Mouse (Mus musculus): ENCODE measurements around the gene Mphosph9. TPM values are rescaled to one million over a fixed set of nuclear protein-coding genes. Genes with fewer than 3 reads are reported as not detected.
"Not testable (repeated sequence)": the region's sequence is repeated elsewhere in the genome, so short reads cannot be mapped to it uniquely, and the experiment has no call there.

The Mphosph9 gene
- polyA plus RNA-seq, 1 experiment from 2014 or later, result 13.1 TPM

DNA sequence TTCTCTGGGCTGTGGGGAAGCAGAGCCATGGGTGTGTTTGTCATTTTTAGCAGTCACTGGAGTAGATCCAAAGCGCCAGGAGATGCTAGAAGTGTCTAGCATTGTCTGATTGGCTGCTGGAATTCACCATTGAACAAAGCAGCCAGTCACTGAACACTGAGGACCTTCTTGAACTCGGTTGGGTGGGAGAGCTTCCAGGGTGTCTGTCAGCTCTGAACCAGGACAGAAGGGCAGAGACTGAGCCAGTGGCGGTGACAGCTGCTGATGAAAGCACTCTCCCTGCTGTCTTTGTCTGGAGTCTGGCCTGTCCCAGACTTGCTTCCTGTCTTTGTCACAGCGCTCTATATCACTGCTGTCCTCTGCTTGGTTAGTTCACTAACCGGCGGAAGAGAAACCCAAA lies 6.6 kb upstream of the Mphosph9 start:
- H3K9me3 ChIP-seq (ENCODE audit: control insufficient read depth, low read length), result no peaks in the 10 kb centered on the region
- ATAC-seq (replicated peaks; ENCODE audit: low FRiP score) (0 out of 2 replicates have a peak, but pooled peaks have one; percentile 18), DNase-seq (ENCODE audit: low spot score) (no peak)
- H3K27me3 ChIP-seq (replicated peaks; ENCODE audit: control insufficient read depth, insufficient read depth, low read length), result no peaks in the 10 kb centered on the region
- no peaks in the 10 kb centered on the region for H3K4me1 ChIP-seq (replicated peaks; ENCODE audit: control insufficient read depth, insufficient read depth, low read length)
- H3K4me3 ChIP-seq (ENCODE audit: low read depth, low read length), result no peak overlapping the region
- no peaks in the 10 kb centered on the region for H3K36me3 ChIP-seq (ENCODE audit: control insufficient read depth, insufficient read depth, low read length)
- no peak overlapping the region for H3K27ac ChIP-seq (ENCODE audit: low read depth, low read length)
- H3K9ac ChIP-seq (ENCODE audit: low read depth, low read length), result no peak overlapping the region
- H3K4me2 ChIP-seq, result no peak overlapping the region
- WGBS, result 63% methylated on average over 6 of the region's 6 CpGs

DNA sequence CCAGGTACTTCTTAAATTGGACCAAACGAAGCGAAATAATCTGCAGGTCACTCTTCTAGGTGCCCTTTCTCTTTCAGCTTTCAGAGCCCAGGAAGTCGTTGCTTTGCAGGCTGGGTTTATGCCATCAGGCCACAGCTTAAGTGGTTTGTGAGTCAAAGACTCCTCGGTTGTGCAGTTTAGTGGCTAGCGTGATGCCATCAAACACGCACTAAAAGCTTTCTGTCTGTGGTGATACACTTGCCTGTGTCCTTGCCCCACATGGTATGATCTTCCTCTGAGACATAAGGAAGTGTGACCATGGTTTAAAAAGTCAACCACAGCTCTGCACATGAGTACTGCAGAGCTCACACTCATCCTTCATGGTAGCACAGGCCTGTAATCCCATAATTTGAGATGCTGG lies 2.3 kb upstream of the Mphosph9 start:
- H3K27me3 ChIP-seq (replicated peaks; ENCODE audit: control insufficient read depth, insufficient read depth, low read length), result no peaks in the 10 kb centered on the region
- no peak overlapping the region for H3K4me3 ChIP-seq (ENCODE audit: low read depth, low read length)
- ATAC-seq (replicated peaks; ENCODE audit: low FRiP score), result no peak
- no peaks in the 10 kb centered on the region for H3K36me3 ChIP-seq (ENCODE audit: control insufficient read depth, insufficient read depth, low read length)
- no peak overlapping the region for H3K27ac ChIP-seq (ENCODE audit: low read depth, low read length)
- 85% methylated on average over 6 of the region's 6 CpGs for WGBS
- no peak overlapping the region for H3K9ac ChIP-seq (ENCODE audit: low read depth, low read length)
- no peak overlapping the region for H3K4me2 ChIP-seq
- peaks cover 15% of the 10 kb centered on the region for H3K4me1 ChIP-seq (replicated peaks; ENCODE audit: control insufficient read depth, insufficient read depth, low read length)
- DNase-seq (ENCODE audit: low spot score), result no peak
- H3K9me3 ChIP-seq (ENCODE audit: control insufficient read depth, low read length), result no peaks in the 10 kb centered on the region

DNA sequence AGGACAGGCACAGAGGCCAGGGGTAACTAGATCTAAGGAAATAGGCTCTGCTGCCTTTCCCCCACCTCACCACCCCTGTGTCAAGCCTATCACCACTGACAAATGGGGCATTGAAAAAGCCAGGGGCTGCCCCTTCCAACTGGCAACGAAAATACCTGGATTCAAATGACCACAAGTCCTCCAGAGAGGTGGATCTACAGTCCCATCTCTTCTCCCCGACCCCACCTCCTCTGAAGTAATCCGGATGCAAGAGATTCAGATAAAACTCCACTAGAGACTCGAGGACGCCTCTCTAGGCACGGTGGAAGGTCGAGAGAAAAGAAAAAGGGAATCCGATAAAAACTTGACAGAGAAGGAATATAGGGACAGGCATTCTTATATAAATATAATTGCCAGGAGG lies 943 bp downstream of the Mphosph9 start:
- Histone ChIP-seq H3K9ac (ENCODE audit: low read depth, low read length) (peak overlapping the region; percentile 79), H3K4me2 (peak overlapping the region; percentile 96), H3K27ac (ENCODE audit: low read depth, low read length) (peak overlapping the region; percentile 84; the same call in 1 of the 2 replicates), H3K27me3 (replicated peaks; ENCODE audit: control insufficient read depth, insufficient read depth, low read length) (no peaks in the 10 kb centered on the region), H3K4me3 (ENCODE audit: low read depth, low read length) (peak overlapping the region; percentile 64), H3K36me3 (ENCODE audit: control insufficient read depth, insufficient read depth, low read length) (peaks cover under 1% of the 10 kb centered on the region; the same call in 1 of the 2 replicates), H3K4me1 (replicated peaks; ENCODE audit: control insufficient read depth, insufficient read depth, low read length) (peaks cover 15% of the 10 kb centered on the region), H3K9me3 (ENCODE audit: control insufficient read depth, low read length) (no peaks in the 10 kb centered on the region)
- ATAC-seq (replicated peaks; ENCODE audit: low FRiP score), result no peak
- DNase-seq (ENCODE audit: low spot score), result no peak
- WGBS, result 1% methylated on average over 8 of the region's 8 CpGs

DNA sequence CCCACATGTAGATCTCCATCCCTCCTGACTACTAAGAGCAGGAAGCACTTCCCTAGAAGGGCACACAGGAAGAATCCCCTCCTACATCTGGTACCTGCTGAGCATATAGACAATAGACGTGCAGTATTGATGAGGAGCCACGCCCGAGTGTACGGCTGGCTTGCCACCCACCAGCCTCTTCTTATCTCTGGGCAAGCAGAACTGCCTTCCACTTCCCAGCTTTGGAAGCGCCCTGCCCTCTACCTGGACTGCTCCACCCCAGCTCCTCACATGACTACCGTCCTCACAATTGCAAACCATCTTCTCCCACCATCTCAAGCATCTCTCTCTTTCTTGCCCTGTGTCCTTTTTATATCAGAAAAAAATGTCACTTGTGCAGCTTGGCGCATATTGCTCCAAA lies 10.1 kb downstream of the Mphosph9 start:
- no peak overlapping the region for H3K27ac ChIP-seq (ENCODE audit: low read depth, low read length)
- WGBS, result 66% methylated on average over 7 of the region's 7 CpGs
- DNase-seq (ENCODE audit: low spot score) (no peak), ATAC-seq (replicated peaks; ENCODE audit: low FRiP score) (no peak)
- no peak overlapping the region for H3K4me2 ChIP-seq
- no peaks in the 10 kb centered on the region for H3K9me3 ChIP-seq (ENCODE audit: control insufficient read depth, low read length)
- peaks cover 6% of the 10 kb centered on the region; the same call in 1 of the 2 replicates for H3K4me1 ChIP-seq (replicated peaks; ENCODE audit: control insufficient read depth, insufficient read depth, low read length)
- H3K36me3 ChIP-seq (ENCODE audit: control insufficient read depth, insufficient read depth, low read length), result peaks cover 44% of the 10 kb centered on the region
- no peak overlapping the region for H3K4me3 ChIP-seq (ENCODE audit: low read depth, low read length)
- H3K27me3 ChIP-seq (replicated peaks; ENCODE audit: control insufficient read depth, insufficient read depth, low read length), result no peaks in the 10 kb centered on the region
- no peak overlapping the region for H3K9ac ChIP-seq (ENCODE audit: low read depth, low read length)

DNA sequence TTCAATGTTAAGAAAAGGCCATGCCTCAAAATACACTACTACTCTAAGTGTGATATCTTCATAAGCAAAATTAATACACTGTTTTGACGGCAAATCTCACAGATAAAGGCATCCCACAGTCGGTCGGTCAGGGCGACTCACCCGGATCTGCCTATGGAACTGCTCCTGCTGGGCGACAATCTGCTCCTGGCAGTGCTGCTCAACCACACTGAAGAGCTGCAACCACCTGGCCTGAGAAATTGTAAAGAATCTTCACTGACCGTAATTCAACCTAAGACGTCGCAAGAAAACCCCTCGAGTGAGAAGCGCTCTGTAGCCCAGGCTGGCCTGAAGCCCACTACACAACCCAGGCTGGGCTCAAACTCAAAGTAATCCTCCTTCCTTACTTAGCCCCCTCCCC lies 11.8 kb downstream of the Mphosph9 start:
- Histone ChIP-seq H3K27me3 (replicated peaks; ENCODE audit: control insufficient read depth, insufficient read depth, low read length) (no peaks in the 10 kb centered on the region), H3K9ac (ENCODE audit: low read depth, low read length) (no peak overlapping the region), H3K4me2 (no peak overlapping the region), H3K27ac (ENCODE audit: low read depth, low read length) (no peak overlapping the region), H3K4me1 (replicated peaks; ENCODE audit: control insufficient read depth, insufficient read depth, low read length) (peaks cover 6% of the 10 kb centered on the region; the same call in 1 of the 2 replicates), H3K36me3 (ENCODE audit: control insufficient read depth, insufficient read depth, low read length) (peaks cover 46% of the 10 kb centered on the region), H3K4me3 (ENCODE audit: low read depth, low read length) (no peak overlapping the region), H3K9me3 (ENCODE audit: control insufficient read depth, low read length) (peaks cover 4% of the 10 kb centered on the region; the same call in 1 of the 2 replicates)
- DNase-seq (ENCODE audit: low spot score), result no peak
- ATAC-seq (replicated peaks; ENCODE audit: low FRiP score), result no peak
- WGBS, result 91% methylated on average over 11 of the region's 11 CpGs

DNA sequence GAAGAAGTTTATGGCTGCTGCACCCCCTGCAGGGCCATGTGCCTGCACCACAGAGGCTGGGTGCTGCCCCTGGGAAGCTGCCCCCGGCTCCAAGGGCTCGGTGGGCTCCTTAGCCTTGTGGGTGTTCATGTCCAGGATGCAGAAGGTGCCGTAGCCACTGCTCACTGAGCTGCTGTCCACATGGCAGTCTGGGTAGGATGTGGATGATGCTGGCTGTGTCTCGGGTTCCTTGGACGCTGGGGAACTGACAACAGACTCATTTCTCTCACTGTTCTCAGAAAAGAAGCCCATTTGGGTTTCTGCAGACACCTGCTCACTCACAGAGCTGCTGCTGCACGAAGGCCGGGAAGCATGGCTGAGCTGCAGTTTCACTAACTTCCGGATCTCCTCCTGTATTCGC lies 12.3 kb downstream of the Mphosph9 start:
- H3K4me3 ChIP-seq (ENCODE audit: low read depth, low read length), result no peak overlapping the region
- ATAC-seq (replicated peaks; ENCODE audit: low FRiP score) (no peak), DNase-seq (ENCODE audit: low spot score) (no peak)
- 90% methylated on average over 9 of the region's 9 CpGs for WGBS
- H3K27ac ChIP-seq (ENCODE audit: low read depth, low read length), result no peak overlapping the region
- H3K4me1 ChIP-seq (replicated peaks; ENCODE audit: control insufficient read depth, insufficient read depth, low read length), result peaks cover 6% of the 10 kb centered on the region; the same call in 1 of the 2 replicates
- no peak overlapping the region for H3K9ac ChIP-seq (ENCODE audit: low read depth, low read length)
- no peaks in the 10 kb centered on the region for H3K27me3 ChIP-seq (replicated peaks; ENCODE audit: control insufficient read depth, insufficient read depth, low read length)
- H3K9me3 ChIP-seq (ENCODE audit: control insufficient read depth, low read length), result peaks cover 4% of the 10 kb centered on the region; the same call in 1 of the 2 replicates
- H3K4me2 ChIP-seq, result no peak overlapping the region
- H3K36me3 ChIP-seq (ENCODE audit: control insufficient read depth, insufficient read depth, low read length), result peaks cover 42% of the 10 kb centered on the region

DNA sequence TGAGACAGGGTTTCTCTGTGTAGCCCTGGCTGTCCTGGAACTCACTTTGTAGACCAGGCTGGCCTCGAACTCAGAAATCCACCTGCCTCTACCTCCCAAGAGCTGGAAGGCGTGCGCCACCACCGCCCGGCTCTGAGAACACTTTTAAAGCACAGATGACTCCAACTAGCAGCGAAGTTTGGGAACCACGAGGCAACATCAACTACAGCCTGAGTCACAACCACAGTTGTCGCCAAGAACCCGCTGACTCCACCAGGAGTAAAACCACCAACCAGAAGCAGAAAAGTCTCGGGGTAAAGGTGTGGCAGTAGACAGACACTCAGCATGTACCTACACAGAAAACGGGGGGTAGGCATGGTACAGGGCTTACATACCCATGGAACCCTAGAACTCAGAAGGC lies 17.7 kb downstream of the Mphosph9 start:
- no peak overlapping the region for H3K9ac ChIP-seq (ENCODE audit: low read depth, low read length)
- no peak for ATAC-seq (replicated peaks; ENCODE audit: low FRiP score)

DNA sequence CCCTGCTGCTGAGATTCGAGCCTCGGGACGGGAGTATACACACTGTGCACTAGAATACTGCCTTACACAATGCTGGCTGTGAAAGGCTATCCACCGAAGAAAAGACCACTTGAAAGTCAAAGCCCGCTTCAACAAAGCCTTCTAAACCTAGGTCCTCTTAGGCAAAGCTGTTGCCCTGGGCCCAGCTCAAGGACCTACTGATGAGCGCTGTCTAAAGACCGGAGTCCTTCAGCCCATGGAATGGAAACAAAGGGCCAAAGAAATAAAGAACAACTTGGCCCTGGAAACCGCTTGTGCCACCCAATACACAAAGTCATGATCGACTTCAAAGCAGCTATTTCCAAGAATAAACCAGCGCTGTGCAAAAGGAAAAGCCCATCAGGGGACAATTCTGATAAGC lies 18.6 kb downstream of the Mphosph9 start:
- Histone ChIP-seq H3K4me1 (replicated peaks; ENCODE audit: control insufficient read depth, insufficient read depth, low read length) (no peaks in the 10 kb centered on the region), H3K4me2 (no peak overlapping the region), H3K27me3 (replicated peaks; ENCODE audit: control insufficient read depth, insufficient read depth, low read length) (no peaks in the 10 kb centered on the region), H3K4me3 (ENCODE audit: low read depth, low read length) (no peak overlapping the region), H3K36me3 (ENCODE audit: control insufficient read depth, insufficient read depth, low read length) (peaks cover 36% of the 10 kb centered on the region), H3K27ac (ENCODE audit: low read depth, low read length) (no peak overlapping the region), H3K9me3 (ENCODE audit: control insufficient read depth, low read length) (peaks cover 4% of the 10 kb centered on the region; the same call in 1 of the 2 replicates), H3K9ac (ENCODE audit: low read depth, low read length) (no peak overlapping the region)
- DNase-seq (ENCODE audit: low spot score) (no peak), ATAC-seq (replicated peaks; ENCODE audit: low FRiP score) (no peak)
- WGBS, result 90% methylated on average over 10 of the region's 10 CpGs

More for the DNA sequence above, 17.7 kb downstream of the Mphosph9 start:
- Histone ChIP-seq H3K27me3 (replicated peaks; ENCODE audit: control insufficient read depth, insufficient read depth, low read length) (no peaks in the 10 kb centered on the region), H3K4me3 (ENCODE audit: low read depth, low read length) (no peak overlapping the region), H3K4me1 (replicated peaks; ENCODE audit: control insufficient read depth, insufficient read depth, low read length) (no peaks in the 10 kb centered on the region), H3K36me3 (ENCODE audit: control insufficient read depth, insufficient read depth, low read length) (peaks cover 43% of the 10 kb centered on the region), H3K9me3 (ENCODE audit: control insufficient read depth, low read length) (peaks cover 4% of the 10 kb centered on the region; the same call in 1 of the 2 replicates), H3K4me2 (no peak overlapping the region), H3K27ac (ENCODE audit: low read depth, low read length) (no peak overlapping the region)
- WGBS, result 92% methylated on average over 11 of the region's 11 CpGs
- DNase-seq (ENCODE audit: low spot score), result no peak

DNA sequence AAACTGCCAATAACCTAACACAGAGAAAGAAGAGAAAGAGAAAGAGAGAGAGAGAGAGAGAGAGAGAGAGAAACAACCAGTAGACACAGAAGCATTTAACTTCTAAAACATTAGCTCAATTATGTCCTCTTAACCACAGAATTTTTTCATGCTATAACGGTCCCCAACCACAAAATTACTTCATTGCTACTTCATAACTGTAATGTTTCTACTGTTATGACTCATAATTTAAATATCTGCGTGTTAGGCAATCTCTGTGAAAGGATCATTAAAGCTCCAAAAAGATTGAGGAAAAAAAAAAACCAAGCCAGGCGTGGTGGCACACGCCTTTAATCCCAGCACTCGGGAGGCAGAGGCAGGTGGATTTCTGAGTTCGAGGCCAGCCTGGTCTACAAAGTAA lies 24.9 kb downstream of the Mphosph9 start:
- H3K9me3 ChIP-seq (ENCODE audit: control insufficient read depth, low read length); ATAC-seq (replicated peaks; ENCODE audit: low FRiP score); H3K4me1 ChIP-seq (replicated peaks; ENCODE audit: control insufficient read depth, insufficient read depth, low read length); H3K4me3 ChIP-seq (ENCODE audit: low read depth, low read length); H3K9ac ChIP-seq (ENCODE audit: low read depth, low read length); DNase-seq (ENCODE audit: low spot score); H3K27ac ChIP-seq (ENCODE audit: low read depth, low read length); H3K4me2 ChIP-seq; H3K27me3 ChIP-seq (replicated peaks; ENCODE audit: control insufficient read depth, insufficient read depth, low read length): not testable (repeated sequence)
- WGBS, result 85% methylated on average over 6 of the region's 6 CpGs
- peaks cover 37% of the 10 kb centered on the region for H3K36me3 ChIP-seq (ENCODE audit: control insufficient read depth, insufficient read depth, low read length)
